Mouse (Mus musculus): ENCODE results near the gene Impdh2. TPM values are rescaled to one million over a fixed set of nuclear protein-coding genes. Genes with fewer than 3 reads are reported as not detected.
"Not testable (repeated sequence)": the region's sequence is repeated elsewhere in the genome, so short reads cannot be mapped to it uniquely, and the experiment has no call there.

Impdh2 gene
- polyA plus RNA-seq, 1 experiment from 2014 or later, result 244 TPM

- Histone ChIP-seq H3K27ac (peak within 1 kb of the TSS; percentile 88), H3K36me3 (replicated peaks) (peaks cover 20% of the 10 kb centered on the region), H3K4me1 (peaks cover 23% of the 10 kb centered on the region), H3K9me3 (no peaks in the 10 kb centered on the region), H3K27me3 (ENCODE audit: poor library complexity, severe bottlenecking) (no peaks in the 10 kb centered on the region), H3K4me3 (peak within 1 kb of the TSS; percentile 77)
- peak; percentile 62 for DNase-seq (ENCODE audit: extremely low spot score, low spot score)
- WGBS, result 2% methylated on average over 69 of the region's 69 CpGs
Observed at GRCm38 (mm10) chr9:108596998-108597764, 37.1 kb downstream of the Impdh2 start, which contains the start of gene P4htm. TSS of gene P4htm (minus strand) at chr9:108597667.

GRCm38 (mm10) chr9:108599021-108599566 is 39.0 kb downstream of the Impdh2 start:
- no peak for DNase-seq (ENCODE audit: extremely low spot score, low spot score)
- H3K9me3 ChIP-seq, result no peaks in the 10 kb centered on the region
- peaks cover 23% of the 10 kb centered on the region for H3K4me1 ChIP-seq
- H3K27ac ChIP-seq, result no peak overlapping the region
- H3K27me3 ChIP-seq (ENCODE audit: poor library complexity, severe bottlenecking), result no peaks in the 10 kb centered on the region
- H3K36me3 ChIP-seq (replicated peaks), result peaks cover 32% of the 10 kb centered on the region
- H3K4me3 ChIP-seq, result no peak overlapping the region
- WGBS, result 74% methylated on average over 4 of the region's 4 CpGs

GRCm38 (mm10) chr9:108600011-108600410 is 39.9 kb downstream of the Impdh2 start:
- 74% methylated on average over 2 of the region's 2 CpGs for WGBS
- Histone ChIP-seq H3K4me3 (no peak overlapping the region), H3K27me3 (ENCODE audit: poor library complexity, severe bottlenecking) (no peaks in the 10 kb centered on the region), H3K4me1 (peaks cover 27% of the 10 kb centered on the region), H3K9me3 (no peaks in the 10 kb centered on the region), H3K27ac (no peak overlapping the region), H3K36me3 (replicated peaks) (peaks cover 34% of the 10 kb centered on the region)
- no peak for DNase-seq (ENCODE audit: extremely low spot score, low spot score)

- Histone ChIP-seq H3K27me3 (ENCODE audit: poor library complexity, severe bottlenecking) (no peaks in the 10 kb centered on the region), H3K4me3 (no peak overlapping the region), H3K9me3 (no peaks in the 10 kb centered on the region), H3K4me1 (peaks cover 16% of the 10 kb centered on the region), H3K36me3 (replicated peaks) (peaks cover 54% of the 10 kb centered on the region), H3K27ac (no peak overlapping the region)
- 90% methylated on average over 4 of the region's 4 CpGs for WGBS
- no peak for DNase-seq (ENCODE audit: extremely low spot score, low spot score)
Observed at GRCm38 (mm10) chr9:108601986-108602385, 41.9 kb downstream of the Impdh2 start.

- H3K4me3 ChIP-seq; H3K27me3 ChIP-seq (ENCODE audit: poor library complexity, severe bottlenecking); H3K9me3 ChIP-seq; DNase-seq (ENCODE audit: extremely low spot score, low spot score); H3K27ac ChIP-seq: not testable (repeated sequence)
- Histone ChIP-seq H3K36me3 (replicated peaks) (peaks cover 100% of the 10 kb centered on the region), H3K4me1 (peaks cover 12% of the 10 kb centered on the region; the same call in 1 of the 2 replicates)
- WGBS, result 95% methylated on average over 5 of the region's 5 CpGs
Observed at GRCm38 (mm10) chr9:108607929-108608328, 47.8 kb downstream of the Impdh2 start.

- WGBS, result 91% methylated on average over 4 of the region's 4 CpGs
- Histone ChIP-seq H3K9me3 (no peaks in the 10 kb centered on the region), H3K36me3 (replicated peaks) (peaks cover 100% of the 10 kb centered on the region)
Observed at GRCm38 (mm10) chr9:108608889-108609288, 48.8 kb downstream of the Impdh2 start.

GRCm38 (mm10) chr9:108611488-108611887 is 51.4 kb downstream of the Impdh2 start:
- H3K36me3 ChIP-seq (replicated peaks), result peaks cover 100% of the 10 kb centered on the region
- H3K4me1 ChIP-seq, result 0 out of 2 replicates have a peak, but pooled peaks cover 7% of the 10 kb centered on the region
- H3K27ac ChIP-seq, result no peak overlapping the region
- H3K4me3 ChIP-seq, result no peak overlapping the region
- no peak for DNase-seq (ENCODE audit: extremely low spot score, low spot score)
- WGBS, result 95% methylated on average over 10 of the region's 10 CpGs
- no peaks in the 10 kb centered on the region for H3K27me3 ChIP-seq (ENCODE audit: poor library complexity, severe bottlenecking)
- no peaks in the 10 kb centered on the region for H3K9me3 ChIP-seq

More at GRCm38 (mm10) chr9:108608889-108609288, 48.8 kb downstream of the Impdh2 start:
- H3K27me3 ChIP-seq (ENCODE audit: poor library complexity, severe bottlenecking), result no peaks in the 10 kb centered on the region
- DNase-seq (ENCODE audit: extremely low spot score, low spot score), result no peak
- no peak overlapping the region for H3K27ac ChIP-seq
- peaks cover 12% of the 10 kb centered on the region; the same call in 1 of the 2 replicates for H3K4me1 ChIP-seq
- H3K4me3 ChIP-seq, result no peak overlapping the region

MicroRNA genes within 50 kb of the gene (microRNA counts, 519-probe panel; counts per million panel counts)
- microRNA mmu-miR-191 (5,072 counts per million, percentile 85 among the panel's probes with 10 or more counts), microRNA mmu-miR-425 (3,460 counts per million, percentile 73 among the panel's probes with 10 or more counts)

Small RNA genes lying within 50 kb of the gene (microRNA-seq; reads per million reads assigned to microRNA genes)
- gene Gm24083 (not detected), gene Mir191 (not detected), gene Mir425 (3,495 reads per million, percentile 87 among the genes with 10 or more reads in this experiment)

Other genes with a start within 250 kb of the Impdh2 start
- 806 and 868 TPM in 2 replicates for gene Gpx1, start 221.4 kb upstream of the Impdh2 start, polyA plus RNA-seq (2016; fragmentation: Nextera tagmentation; extraction: Ambion mirVana)
- gene Usp4, start 212.4 kb upstream of the Impdh2 start, polyA plus RNA-seq (2016; fragmentation: Nextera tagmentation; extraction: Ambion mirVana), result 132 and 133 TPM in 2 replicates
- 0.60 and 0.65 TPM in 2 replicates for gene 1700102P08Rik, start 167.5 kb upstream of the Impdh2 start, polyA plus RNA-seq (2016; fragmentation: Nextera tagmentation; extraction: Ambion mirVana)
- gene Ccdc36, start 131.8 kb upstream of the Impdh2 start, polyA plus RNA-seq (2016; fragmentation: Nextera tagmentation; extraction: Ambion mirVana), result 0.57 and 0.97 TPM in 2 replicates
- gene BC048562, start 123.8 kb upstream of the Impdh2 start, polyA plus RNA-seq (2016; fragmentation: Nextera tagmentation; extraction: Ambion mirVana), result not detected in 2 replicates
- gene Ccdc71, start 99.8 kb upstream of the Impdh2 start, polyA plus RNA-seq (2016; fragmentation: Nextera tagmentation; extraction: Ambion mirVana), result 53.6 and 54.1 TPM in 2 replicates
- gene Klhdc8b, start 98.7 kb upstream of the Impdh2 start, polyA plus RNA-seq (2016; fragmentation: Nextera tagmentation; extraction: Ambion mirVana), result 33.1 and 40.3 TPM in 2 replicates
- 34.8 and 40.8 TPM in 2 replicates for gene Lamb2, start 80.5 kb upstream of the Impdh2 start, polyA plus RNA-seq (2016; fragmentation: Nextera tagmentation; extraction: Ambion mirVana)
- 76.1 and 79.9 TPM in 2 replicates for gene Usp19, start 69.7 kb upstream of the Impdh2 start, polyA plus RNA-seq (2016; fragmentation: Nextera tagmentation; extraction: Ambion mirVana)
- gene Qars, start 52.6 kb upstream of the Impdh2 start, polyA plus RNA-seq (2016; fragmentation: Nextera tagmentation; extraction: Ambion mirVana), result 113 and 117 TPM in 2 replicates
- gene Qrich1, start 43.5 kb upstream of the Impdh2 start, polyA plus RNA-seq (2016; fragmentation: Nextera tagmentation; extraction: Ambion mirVana), result 160 and 164 TPM in 2 replicates
- 43.3 and 50.6 TPM in 2 replicates for gene Ndufaf3, start 7.1 kb downstream of the Impdh2 start, polyA plus RNA-seq (2016; fragmentation: Nextera tagmentation; extraction: Ambion mirVana)
- 192 and 201 TPM in 2 replicates for gene Dalrd3, start 9.6 kb downstream of the Impdh2 start, polyA plus RNA-seq (2016; fragmentation: Nextera tagmentation; extraction: Ambion mirVana)
- gene Wdr6, start 18.5 kb downstream of the Impdh2 start, polyA plus RNA-seq (2016; fragmentation: Nextera tagmentation; extraction: Ambion mirVana), result 203 and 212 TPM in 2 replicates
- 11.9 and 12.1 TPM in 2 replicates for gene P4htm, start 37.4 kb downstream of the Impdh2 start, polyA plus RNA-seq (2016; fragmentation: Nextera tagmentation; extraction: Ambion mirVana)
- gene Arih2, start 89.1 kb downstream of the Impdh2 start, polyA plus RNA-seq (2016; fragmentation: Nextera tagmentation; extraction: Ambion mirVana), result 64.1 and 69.1 TPM in 2 replicates
- 33.1 and 35.8 TPM in 2 replicates for gene Slc25a20, start 101.8 kb downstream of the Impdh2 start, polyA plus RNA-seq (2016; fragmentation: Nextera tagmentation; extraction: Ambion mirVana)
- gene Prkar2a, start 129.0 kb downstream of the Impdh2 start, polyA plus RNA-seq (2016; fragmentation: Nextera tagmentation; extraction: Ambion mirVana), result 28.5 and 30.1 TPM in 2 replicates
- 78.3 and 89.3 TPM in 2 replicates for gene Ip6k2, start 223.5 kb downstream of the Impdh2 start, polyA plus RNA-seq (2016; fragmentation: Nextera tagmentation; extraction: Ambion mirVana)
- 14.1 and 18.8 TPM in 2 replicates for gene Nckipsd, start 248.1 kb downstream of the Impdh2 start, polyA plus RNA-seq (2016; fragmentation: Nextera tagmentation; extraction: Ambion mirVana)